Mouse (Mus musculus): ENCODE measurements around the gene Dph1.
A peak's percentile ranks its signal among the peaks of the same experiment; 100 is the strongest.

Dph1 gene

GRCm38 (mm10) chr11:75190905-75191441, at the start of gene Dph1:
Gene Dph1 (minus strand): TSS chr11:75191241.
- no peak for DNase-seq (ENCODE audit: low spot score in 2 of 2)

- no peak for DNase-seq (ENCODE audit: low spot score in 2 of 2)
Measured at GRCm38 (mm10) chr11:75240158-75240934, 49.3 kb upstream of the Dph1 start.

GRCm38 (mm10) chr11:75234745-75235144, 43.7 kb upstream of the Dph1 start:
- DNase-seq (ENCODE audit: low spot score in 2 of 2) = no peak

GRCm38 (mm10) chr11:75232434-75232833, 41.4 kb upstream of the Dph1 start:
- DNase-seq (ENCODE audit: low spot score in 2 of 2) = no peak

- DNase-seq (ENCODE audit: low spot score in 2 of 2) = no peak
Measured at GRCm38 (mm10) chr11:75231756-75232155, 40.7 kb upstream of the Dph1 start.

GRCm38 (mm10) chr11:75230272-75230760, 39.3 kb upstream of the Dph1 start:
- no peak for DNase-seq (ENCODE audit: low spot score in 2 of 2)

- no peak for DNase-seq (ENCODE audit: low spot score in 2 of 2)
Measured at GRCm38 (mm10) chr11:75229289-75229688, 38.2 kb upstream of the Dph1 start.

GRCm38 (mm10) chr11:75227632-75228031, 36.6 kb upstream of the Dph1 start:
- DNase-seq (ENCODE audit: low spot score in 2 of 2) = no peak

- DNase-seq (ENCODE audit: low spot score in 2 of 2) = no peak
Measured at GRCm38 (mm10) chr11:75224835-75225234, 33.8 kb upstream of the Dph1 start.

- no peak for DNase-seq (ENCODE audit: low spot score in 2 of 2)
Measured at GRCm38 (mm10) chr11:75224062-75224461, 33.0 kb upstream of the Dph1 start.

GRCm38 (mm10) chr11:75220517-75221145, 29.6 kb upstream of the Dph1 start:
- no peak for DNase-seq (ENCODE audit: low spot score in 2 of 2)

- peak in 1 of 2 experiments; percentile 63 for DNase-seq (ENCODE audit: low spot score in 2 of 2)
Measured at GRCm38 (mm10) chr11:75220115-75220514, 29.1 kb upstream of the Dph1 start.

- DNase-seq (ENCODE audit: low spot score in 2 of 2) = no peak
Measured at GRCm38 (mm10) chr11:75214081-75214950, 23.3 kb upstream of the Dph1 start.

GRCm38 (mm10) chr11:75213372-75214080, 22.5 kb upstream of the Dph1 start:
- no peak for DNase-seq (ENCODE audit: low spot score in 2 of 2)

GRCm38 (mm10) chr11:75212876-75213275, 21.8 kb upstream of the Dph1 start:
- no peak for DNase-seq (ENCODE audit: low spot score in 2 of 2)

GRCm38 (mm10) chr11:75212031-75212667, 21.1 kb upstream of the Dph1 start:
- DNase-seq (ENCODE audit: low spot score in 2 of 2) = no peak

- DNase-seq (ENCODE audit: low spot score in 2 of 2) = no peak
Measured at GRCm38 (mm10) chr11:75210755-75211154, 19.7 kb upstream of the Dph1 start.

- DNase-seq (ENCODE audit: low spot score in 2 of 2) = no peak
Measured at GRCm38 (mm10) chr11:75210093-75210492, 19.1 kb upstream of the Dph1 start.

- no peak for DNase-seq (ENCODE audit: low spot score in 2 of 2)
Measured at GRCm38 (mm10) chr11:75209363-75209762, 18.3 kb upstream of the Dph1 start.

- DNase-seq (ENCODE audit: low spot score in 2 of 2) = no peak
Measured at GRCm38 (mm10) chr11:75206347-75206746, 15.3 kb upstream of the Dph1 start.

- DNase-seq (ENCODE audit: low spot score in 2 of 2) = no peak
Measured at GRCm38 (mm10) chr11:75204472-75204871, 13.4 kb upstream of the Dph1 start.

Data from frontal cortex, postnatal 36 days (tissue).